Mouse (Mus musculus): ENCODE results near the gene Rab6b. TPM values are rescaled to one million over a fixed set of nuclear protein-coding genes. Genes with fewer than 3 reads are reported as not detected.

Rab6b gene
- polyA plus RNA-seq, 1 experiment from 2014 or later = 7.8 TPM

DNA sequence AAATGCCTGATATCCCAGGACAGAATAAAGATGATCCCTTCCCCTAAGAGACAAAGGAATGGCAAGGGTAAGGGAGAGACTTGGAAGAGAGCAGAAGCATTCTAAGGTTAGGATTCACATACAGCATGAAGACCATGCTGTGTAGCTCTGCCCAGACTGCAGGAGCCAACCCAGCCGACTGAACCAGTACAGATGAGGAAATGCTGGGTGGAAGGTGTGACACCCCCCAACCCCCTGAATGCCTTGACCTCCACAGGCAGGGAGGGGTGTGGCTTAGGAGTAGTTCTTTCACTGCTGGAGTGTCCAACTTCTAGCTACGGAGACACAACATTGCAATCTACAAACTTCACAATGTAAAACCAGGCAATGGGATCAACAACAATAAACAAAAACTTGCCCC is 1.7 kb upstream of the Rab6b start:
- Histone ChIP-seq H3K4me1 (peaks cover 26% of the 10 kb centered on the region), H3K4me3 (no peak overlapping the region), H3K9ac (no peak overlapping the region), H3K27me3 (peaks cover 46% of the 10 kb centered on the region), H3K36me3 (no peaks in the 10 kb centered on the region), H3K4me2 (no peak overlapping the region), H3K9me3 (no peaks in the 10 kb centered on the region), H3K27ac (no peak overlapping the region)
- ATAC-seq (ENCODE audit: insufficient number of reproducible peaks, low FRiP score, low TSS enrichment, low read depth) = no peak
- 71% methylated on average over 2 of the region's 2 CpGs for WGBS

DNA sequence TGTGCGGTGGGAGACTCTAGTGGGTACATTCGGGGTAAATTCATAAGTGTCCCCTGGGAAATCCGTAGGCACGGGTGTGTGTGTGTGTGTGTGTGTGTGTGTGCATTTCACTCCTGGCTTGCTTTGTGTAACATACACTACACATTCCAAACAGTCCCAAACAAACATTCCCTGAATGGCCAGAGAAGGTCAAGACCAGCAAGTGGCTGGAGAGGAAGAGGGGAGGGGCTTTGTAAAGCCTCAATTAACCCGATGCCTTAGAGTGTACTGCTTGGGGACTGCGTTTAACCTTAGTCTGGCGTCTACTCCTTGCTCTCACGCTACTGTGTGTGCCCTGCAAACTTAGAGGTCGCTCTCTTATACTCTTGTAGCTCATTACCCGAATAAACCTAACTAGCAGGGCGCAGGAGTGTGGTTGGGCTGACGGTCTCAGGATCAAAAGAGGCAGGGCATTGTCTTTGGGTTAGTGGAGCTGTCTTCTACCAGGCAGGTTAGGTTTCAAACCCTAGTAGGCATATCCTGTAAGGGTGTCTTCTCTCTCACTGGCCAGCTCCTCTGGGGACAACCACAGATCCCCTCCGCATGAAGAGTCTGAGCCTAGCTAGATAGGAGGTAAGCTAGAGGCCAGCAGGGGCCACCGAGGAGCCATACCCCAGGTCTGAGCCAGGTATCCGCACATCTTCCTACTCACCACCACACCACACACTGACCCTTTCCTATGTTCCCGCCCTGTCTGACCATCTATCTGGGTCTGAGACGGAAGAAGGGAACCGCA is 673 bp upstream of the Rab6b start:
- Histone ChIP-seq H3K4me3 (peak overlapping the region; percentile 62), H3K9ac (0 out of 2 replicates have a peak overlapping the region, but pooled peaks have one; percentile 61), H3K4me2 (peak overlapping the region; percentile 94), H3K4me1 (peaks cover 26% of the 10 kb centered on the region), H3K36me3 (no peaks in the 10 kb centered on the region), H3K27me3 (peaks cover 49% of the 10 kb centered on the region), H3K9me3 (no peaks in the 10 kb centered on the region), H3K27ac (no peak overlapping the region)
- WGBS = 15% methylated on average over 18 of the region's 18 CpGs
- no peak for ATAC-seq (ENCODE audit: insufficient number of reproducible peaks, low FRiP score, low TSS enrichment, low read depth)

GRCm38 (mm10) chr9:103112471-103113271 is 1.1 kb downstream of the Rab6b start:
- Histone ChIP-seq H3K27ac (no peak overlapping the region), H3K9ac (0 out of 2 replicates have a peak overlapping the region, but pooled peaks have one; percentile 61), H3K27me3 (peaks cover 49% of the 10 kb centered on the region), H3K9me3 (no peaks in the 10 kb centered on the region), H3K4me1 (peaks cover 26% of the 10 kb centered on the region), H3K4me2 (peak overlapping the region; percentile 94), H3K4me3 (peak overlapping the region; percentile 62), H3K36me3 (no peaks in the 10 kb centered on the region)
- peak; percentile 16; the same call in 1 of the 2 replicates for ATAC-seq (ENCODE audit: insufficient number of reproducible peaks, low FRiP score, low TSS enrichment, low read depth)
- 2% methylated on average over 35 of the region's 35 CpGs for WGBS

DNA sequence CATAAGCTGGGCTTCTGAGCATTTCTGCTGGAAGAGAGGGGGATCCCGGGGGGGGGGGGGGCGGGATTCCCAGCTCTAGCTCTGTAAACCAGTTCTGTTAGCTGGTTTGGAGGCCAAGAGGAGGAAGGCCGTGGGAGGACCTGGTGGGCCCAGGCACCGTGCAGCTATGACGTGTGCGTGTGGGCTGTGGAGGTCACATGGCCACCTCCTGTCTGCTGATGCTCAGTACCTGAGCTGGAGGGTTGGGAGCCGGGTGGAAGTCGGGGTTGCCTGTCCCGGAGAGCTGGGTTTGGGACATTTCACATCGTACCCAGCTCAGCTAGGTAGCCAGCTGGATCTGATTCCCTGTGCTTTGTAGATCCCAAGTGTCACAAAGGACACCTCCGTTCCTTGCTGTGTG is 1.8 kb downstream of the Rab6b start:
- no peaks in the 10 kb centered on the region for H3K9me3 ChIP-seq
- peaks cover 49% of the 10 kb centered on the region for H3K27me3 ChIP-seq
- H3K4me2 ChIP-seq = no peak overlapping the region
- peaks cover 26% of the 10 kb centered on the region for H3K4me1 ChIP-seq
- H3K36me3 ChIP-seq = no peaks in the 10 kb centered on the region
- no peak overlapping the region for H3K4me3 ChIP-seq
- no peak overlapping the region for H3K9ac ChIP-seq
- no peak overlapping the region for H3K27ac ChIP-seq
- no peak for ATAC-seq (ENCODE audit: insufficient number of reproducible peaks, low FRiP score, low TSS enrichment, low read depth)
- 44% methylated on average over 11 of the region's 11 CpGs for WGBS

GRCm38 (mm10) chr9:103114326-103114725 is 2.7 kb downstream of the Rab6b start:
- no peak overlapping the region for H3K4me3 ChIP-seq
- no peak overlapping the region for H3K4me2 ChIP-seq
- H3K27ac ChIP-seq = no peak overlapping the region
- H3K36me3 ChIP-seq = no peaks in the 10 kb centered on the region
- WGBS = 54% methylated on average over 8 of the region's 8 CpGs
- peaks cover 26% of the 10 kb centered on the region for H3K4me1 ChIP-seq
- H3K9ac ChIP-seq = no peak overlapping the region
- H3K9me3 ChIP-seq = no peaks in the 10 kb centered on the region
- ATAC-seq (ENCODE audit: insufficient number of reproducible peaks, low FRiP score, low TSS enrichment, low read depth) = no peak
- peaks cover 49% of the 10 kb centered on the region for H3K27me3 ChIP-seq

DNA sequence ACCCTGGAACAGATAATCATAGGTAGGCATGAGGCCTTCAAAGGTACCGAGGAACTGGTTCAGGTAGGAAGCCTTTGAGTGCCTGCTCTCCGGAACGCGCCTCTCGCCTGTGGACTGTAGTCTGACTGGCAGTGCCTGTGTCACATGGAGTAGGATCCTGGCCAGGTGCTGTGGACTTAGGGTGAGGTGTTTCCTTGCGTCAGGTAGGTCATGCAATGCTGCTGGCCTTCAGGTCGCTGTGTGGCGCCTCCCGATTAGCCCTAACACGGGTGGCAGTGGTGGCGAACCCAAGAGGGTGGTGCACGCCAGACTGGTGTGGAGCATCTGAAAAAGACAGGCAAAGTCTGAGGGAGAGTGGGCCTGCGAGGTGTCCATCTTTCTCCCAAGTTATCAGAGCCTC is 3.3 kb downstream of the Rab6b start:
- 91% methylated on average over 13 of the region's 13 CpGs for WGBS
- Histone ChIP-seq H3K27me3 (peaks cover 47% of the 10 kb centered on the region), H3K36me3 (no peaks in the 10 kb centered on the region), H3K4me3 (no peak overlapping the region), H3K9ac (no peak overlapping the region), H3K4me2 (no peak overlapping the region), H3K9me3 (no peaks in the 10 kb centered on the region), H3K27ac (no peak overlapping the region), H3K4me1 (peaks cover 26% of the 10 kb centered on the region)
- ATAC-seq (ENCODE audit: insufficient number of reproducible peaks, low FRiP score, low TSS enrichment, low read depth) = no peak

- Histone ChIP-seq H3K27ac (no peak overlapping the region), H3K4me3 (no peak overlapping the region), H3K9ac (no peak overlapping the region), H3K36me3 (no peaks in the 10 kb centered on the region), H3K4me1 (peaks cover 15% of the 10 kb centered on the region), H3K27me3 (peaks cover 33% of the 10 kb centered on the region), H3K4me2 (no peak overlapping the region), H3K9me3 (no peaks in the 10 kb centered on the region)
- WGBS = 76% methylated on average over 4 of the region's 4 CpGs
- ATAC-seq (ENCODE audit: insufficient number of reproducible peaks, low FRiP score, low TSS enrichment, low read depth) = no peak
These were observed 5.4 kb downstream of the Rab6b start for GRCm38 (mm10) chr9:103116941-103117340.

DNA sequence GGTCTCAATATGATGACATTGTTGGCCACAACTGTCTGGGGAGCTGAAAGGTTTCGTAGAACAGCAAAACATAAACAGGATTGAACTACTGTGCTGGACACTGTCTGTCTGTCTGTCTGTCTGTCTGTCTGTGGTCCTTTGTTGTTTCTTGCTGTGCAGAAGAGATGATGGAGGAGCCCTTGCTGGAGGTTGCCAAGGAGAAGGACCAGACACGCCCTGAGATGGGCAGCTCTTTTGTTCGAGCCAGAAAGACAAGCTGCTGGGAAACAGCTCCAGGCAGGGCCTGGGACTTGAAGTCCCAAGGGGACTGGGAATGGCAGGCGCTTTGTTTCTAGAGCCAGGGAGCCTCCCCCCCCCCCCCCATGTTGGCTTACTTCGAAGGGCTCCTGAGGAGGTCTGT is 5.9 kb downstream of the Rab6b start:
- Histone ChIP-seq H3K36me3 (no peaks in the 10 kb centered on the region), H3K27ac (no peak overlapping the region), H3K9ac (no peak overlapping the region), H3K4me3 (no peak overlapping the region), H3K4me1 (peaks cover 10% of the 10 kb centered on the region), H3K27me3 (peaks cover 27% of the 10 kb centered on the region), H3K9me3 (no peaks in the 10 kb centered on the region), H3K4me2 (no peak overlapping the region)
- ATAC-seq (ENCODE audit: insufficient number of reproducible peaks, low FRiP score, low TSS enrichment, low read depth) = no peak
- WGBS = 69% methylated on average over 5 of the region's 5 CpGs

- Histone ChIP-seq H3K4me1 (peaks cover 5% of the 10 kb centered on the region; the same call in 1 of the 2 replicates), H3K9ac (no peak overlapping the region), H3K36me3 (no peaks in the 10 kb centered on the region), H3K4me3 (no peak overlapping the region), H3K9me3 (no peaks in the 10 kb centered on the region), H3K27ac (no peak overlapping the region), H3K4me2 (no peak overlapping the region), H3K27me3 (peaks cover 23% of the 10 kb centered on the region)
- 87% methylated on average over 8 of the region's 8 CpGs for WGBS
- no peak for ATAC-seq (ENCODE audit: insufficient number of reproducible peaks, low FRiP score, low TSS enrichment, low read depth)
These were observed 6.4 kb downstream of the Rab6b start for GRCm38 (mm10) chr9:103117951-103118350.

- Histone ChIP-seq H3K4me3 (no peak overlapping the region), H3K27ac (no peak overlapping the region), H3K4me2 (no peak overlapping the region), H3K36me3 (no peaks in the 10 kb centered on the region), H3K9me3 (no peaks in the 10 kb centered on the region), H3K4me1 (no peaks in the 10 kb centered on the region), H3K27me3 (peaks cover 15% of the 10 kb centered on the region), H3K9ac (no peak overlapping the region)
- ATAC-seq (ENCODE audit: insufficient number of reproducible peaks, low FRiP score, low TSS enrichment, low read depth) = no peak
- WGBS = 83% methylated on average over 5 of the region's 5 CpGs
These were observed 7.2 kb downstream of the Rab6b start for GRCm38 (mm10) chr9:103118651-103119275.

DNA sequence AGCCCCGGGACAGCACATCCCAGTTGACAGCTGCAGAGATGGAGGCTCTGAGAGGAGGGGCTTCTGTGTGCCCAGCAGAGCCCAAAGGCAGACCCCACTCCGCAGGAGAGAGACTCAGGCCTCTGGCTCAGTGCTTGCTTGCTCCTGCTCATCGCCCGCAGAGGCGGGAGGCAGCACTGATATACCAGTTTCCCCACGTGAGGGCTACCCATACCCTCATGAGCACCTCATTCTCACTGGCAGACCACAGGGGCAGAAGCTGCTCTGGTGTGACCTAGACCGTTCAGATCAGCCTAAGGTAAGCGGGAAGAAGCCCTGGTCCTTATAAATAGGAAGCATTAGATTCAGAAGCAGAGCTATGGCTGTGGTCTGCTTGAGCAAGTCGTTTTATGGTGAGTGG is 8.2 kb downstream of the Rab6b start:
- H3K27me3 ChIP-seq = peaks cover 4% of the 10 kb centered on the region; the same call in 1 of the 2 replicates

GRCm38 (mm10) chr9:103120231-103120630 is 8.6 kb downstream of the Rab6b start:
- Histone ChIP-seq H3K4me2 (no peak overlapping the region), H3K4me1 (no peaks in the 10 kb centered on the region), H3K27me3 (no peaks in the 10 kb centered on the region), H3K9me3 (no peaks in the 10 kb centered on the region), H3K36me3 (no peaks in the 10 kb centered on the region), H3K4me3 (no peak overlapping the region), H3K27ac (no peak overlapping the region), H3K9ac (no peak overlapping the region)
- no peak for ATAC-seq (ENCODE audit: insufficient number of reproducible peaks, low FRiP score, low TSS enrichment, low read depth)
- 47% methylated on average over 2 of the region's 2 CpGs for WGBS

More for the DNA sequence above, 8.2 kb downstream of the Rab6b start:
- WGBS = 81% methylated on average over 9 of the region's 9 CpGs
- Histone ChIP-seq H3K27ac (no peak overlapping the region), H3K9ac (no peak overlapping the region), H3K9me3 (no peaks in the 10 kb centered on the region), H3K4me2 (no peak overlapping the region), H3K36me3 (no peaks in the 10 kb centered on the region), H3K4me1 (no peaks in the 10 kb centered on the region), H3K4me3 (no peak overlapping the region)
- ATAC-seq (ENCODE audit: insufficient number of reproducible peaks, low FRiP score, low TSS enrichment, low read depth) = no peak
